Mouse (Mus musculus) embryonic facial prominence, embryonic 13.5 days (tissue): ENCODE data around the gene Acer3. TPM values are rescaled to one million over a fixed set of nuclear protein-coding genes. Genes with fewer than 3 reads are reported as not detected.

ENCODE experiments used
- ATAC-seq: fragments of 200-750 bp; cut with Nextera tagmentation; 2 replicates; pipeline ENCODE4 v1.8.0; 2017; ENCODE audit warnings: low read depth; ENCODE audit not compliant: insufficient number of reproducible peaks, insufficient read depth, low FRiP score, low TSS enrichment
- H3K27ac ChIP-seq: fragments of 300-500 bp; sonication (generic); 2 replicates; pipeline ENCODE4 v1.5.1; 2015; ENCODE audit warnings: moderate library complexity, mild to moderate bottlenecking, inconsistent platforms
- H3K27me3 ChIP-seq: fragments of 300-500 bp; sonication (generic); 2 replicates; pipeline ENCODE4 v1.6.1; 2015; ENCODE audit warnings: mild to moderate bottlenecking, inconsistent platforms
- H3K36me3 ChIP-seq: fragments of 300-500 bp; sonication (generic); 2 replicates; pipeline ENCODE4 v1.6.1; 2015; ENCODE audit warnings: mild to moderate bottlenecking, inconsistent platforms
- H3K4me1 ChIP-seq: fragments of 300-500 bp; sonication (generic); 2 replicates; pipeline ENCODE4 v1.6.1; 2015; ENCODE audit warnings: inconsistent platforms
- H3K4me2 ChIP-seq: fragments of 300-500 bp; sonication (generic); 2 replicates; pipeline ENCODE4 v1.6.1; 2015; ENCODE audit warnings: moderate library complexity, mild to moderate bottlenecking, inconsistent platforms
- H3K4me3 ChIP-seq: fragments of 300-500 bp; sonication (generic); 2 replicates; pipeline ENCODE4 v1.5.1; 2015; ENCODE audit warnings: mild to moderate bottlenecking, inconsistent platforms
- H3K9ac ChIP-seq: fragments of 300-500 bp; sonication (generic); 2 replicates; pipeline ENCODE4 v1.6.1; 2015; ENCODE audit warnings: mild to moderate bottlenecking, inconsistent platforms
- H3K9me3 ChIP-seq: fragments of 300-500 bp; sonication (generic); 2 replicates; pipeline ENCODE4 v1.6.1; 2016; ENCODE audit warnings: inconsistent platforms
- WGBS: fragments of 180-500 bp; shearing (Covaris S2); methylation state at CpG from one replicate; pipeline ENCODE4 v1.1.7; 2015; ENCODE audit warnings: mixed read lengths; 5-methylcytosine and 5-hydroxymethylcytosine counted together
- polyA plus RNA-seq: library from polyadenylated mRNA; unstranded; fragments of >200 nt; fragmentation: Nextera tagmentation; extraction: Ambion mirVana; gene quantifications from 2 replicates; pipeline ENCODE4 v1.2.1, GENCODE M21; 2015

Gene Acer3
- polyA plus RNA-seq, 1 experiment from 2014 or later: 31.8 TPM

GRCm38 (mm10) chr7:98332678-98333397, 11.8 kb upstream of the Acer3 start:
- no peak for ATAC-seq
- Histone ChIP-seq H3K27ac (no peak overlapping the region), H3K9ac (no peak overlapping the region), H3K4me3 (no peak overlapping the region), H3K4me2 (no peak overlapping the region), H3K9me3 (no peaks in the 10 kb centered on the region), H3K27me3 (no peaks in the 10 kb centered on the region), H3K4me1 (peaks cover 10% of the 10 kb centered on the region), H3K36me3 (no peaks in the 10 kb centered on the region)
- WGBS: 59% methylated on average over 5 of the region's 5 CpGs

GRCm38 (mm10) chr7:98331932-98332331, 10.9 kb upstream of the Acer3 start:
- peaks cover 10% of the 10 kb centered on the region for H3K4me1 ChIP-seq
- H3K4me3 ChIP-seq: no peak overlapping the region
- WGBS: 27% methylated on average over 3 of the region's 3 CpGs
- H3K27me3 ChIP-seq: no peaks in the 10 kb centered on the region
- no peak overlapping the region for H3K27ac ChIP-seq
- no peaks in the 10 kb centered on the region for H3K36me3 ChIP-seq
- no peaks in the 10 kb centered on the region for H3K9me3 ChIP-seq
- no peak overlapping the region for H3K9ac ChIP-seq
- no peak overlapping the region for H3K4me2 ChIP-seq
- ATAC-seq: no peak

- no peak overlapping the region for H3K4me3 ChIP-seq
- H3K4me1 ChIP-seq: peaks cover 10% of the 10 kb centered on the region
- H3K4me2 ChIP-seq: no peak overlapping the region
- no peaks in the 10 kb centered on the region for H3K9me3 ChIP-seq
- WGBS: 65% methylated on average over 2 of the region's 2 CpGs
- no peaks in the 10 kb centered on the region for H3K36me3 ChIP-seq
- H3K9ac ChIP-seq: no peak overlapping the region
- no peaks in the 10 kb centered on the region for H3K27me3 ChIP-seq
- no peak for ATAC-seq
- no peak overlapping the region for H3K27ac ChIP-seq
Measured at GRCm38 (mm10) chr7:98330375-98331002, 9.5 kb upstream of the Acer3 start.

- Histone ChIP-seq H3K27me3 (no peaks in the 10 kb centered on the region), H3K4me3 (no peak overlapping the region), H3K4me2 (no peak overlapping the region), H3K9ac (no peak overlapping the region), H3K27ac (no peak overlapping the region), H3K9me3 (no peaks in the 10 kb centered on the region), H3K4me1 (peaks cover 10% of the 10 kb centered on the region), H3K36me3 (no peaks in the 10 kb centered on the region)
- ATAC-seq: no peak
- WGBS: 74% methylated on average over 7 of the region's 7 CpGs
Measured at GRCm38 (mm10) chr7:98329651-98330374, 8.8 kb upstream of the Acer3 start.

- no peaks in the 10 kb centered on the region for H3K36me3 ChIP-seq
- WGBS: 57% methylated on average over 2 of the region's 2 CpGs
- H3K27ac ChIP-seq: no peak overlapping the region
- H3K9me3 ChIP-seq: no peaks in the 10 kb centered on the region
- H3K9ac ChIP-seq: no peak overlapping the region
- H3K27me3 ChIP-seq: no peaks in the 10 kb centered on the region
- H3K4me2 ChIP-seq: no peak overlapping the region
- no peak overlapping the region for H3K4me3 ChIP-seq
- peaks cover 13% of the 10 kb centered on the region for H3K4me1 ChIP-seq
- no peak for ATAC-seq
Measured at GRCm38 (mm10) chr7:98328311-98328710, 7.3 kb upstream of the Acer3 start.

- Histone ChIP-seq H3K9me3 (no peaks in the 10 kb centered on the region), H3K36me3 (no peaks in the 10 kb centered on the region), H3K4me3 (no peak overlapping the region), H3K4me2 (no peak overlapping the region), H3K27me3 (no peaks in the 10 kb centered on the region), H3K9ac (no peak overlapping the region), H3K4me1 (peaks cover 7% of the 10 kb centered on the region), H3K27ac (no peak overlapping the region)
- no peak for ATAC-seq
- 88% methylated on average over 7 of the region's 7 CpGs for WGBS
Measured at GRCm38 (mm10) chr7:98326051-98326450, 5.0 kb upstream of the Acer3 start.

GRCm38 (mm10) chr7:98324228-98324627, 3.2 kb upstream of the Acer3 start:
- 67% methylated on average over 1 of the region's 1 CpGs for WGBS
- Histone ChIP-seq H3K4me2 (no peak overlapping the region), H3K4me1 (peaks cover 7% of the 10 kb centered on the region), H3K9ac (no peak overlapping the region), H3K27me3 (no peaks in the 10 kb centered on the region), H3K4me3 (no peak overlapping the region), H3K27ac (no peak overlapping the region), H3K9me3 (no peaks in the 10 kb centered on the region), H3K36me3 (no peaks in the 10 kb centered on the region)
- no peak for ATAC-seq

GRCm38 (mm10) chr7:98323288-98324019, 2.4 kb upstream of the Acer3 start:
- peaks cover 7% of the 10 kb centered on the region for H3K4me1 ChIP-seq
- H3K36me3 ChIP-seq: no peaks in the 10 kb centered on the region
- no peak overlapping the region for H3K4me2 ChIP-seq
- ATAC-seq: no peak
- H3K27me3 ChIP-seq: no peaks in the 10 kb centered on the region
- no peak overlapping the region for H3K4me3 ChIP-seq
- no peak overlapping the region for H3K27ac ChIP-seq
- no peaks in the 10 kb centered on the region for H3K9me3 ChIP-seq
- no peak overlapping the region for H3K9ac ChIP-seq
- 37% methylated on average over 5 of the region's 5 CpGs for WGBS

GRCm38 (mm10) chr7:98322415-98322814, 1.4 kb upstream of the Acer3 start:
- Histone ChIP-seq H3K9me3 (no peaks in the 10 kb centered on the region), H3K4me2 (no peak overlapping the region), H3K36me3 (no peaks in the 10 kb centered on the region), H3K27ac (no peak overlapping the region), H3K4me1 (peaks cover 7% of the 10 kb centered on the region), H3K4me3 (no peak overlapping the region), H3K9ac (no peak overlapping the region), H3K27me3 (no peaks in the 10 kb centered on the region)
- 75% methylated on average over 3 of the region's 3 CpGs for WGBS
- ATAC-seq: no peak

- Histone ChIP-seq H3K36me3 (no peaks in the 10 kb centered on the region), H3K9me3 (no peaks in the 10 kb centered on the region), H3K27me3 (no peaks in the 10 kb centered on the region), H3K27ac (no peak overlapping the region), H3K4me1 (peaks cover 7% of the 10 kb centered on the region), H3K4me2 (no peak overlapping the region), H3K4me3 (no peak overlapping the region), H3K9ac (no peak overlapping the region)
- 88% methylated on average over 7 of the region's 7 CpGs for WGBS
- ATAC-seq: no peak
Measured at GRCm38 (mm10) chr7:98320006-98320556, 927 bp downstream of the Acer3 start.

- H3K36me3 ChIP-seq: no peaks in the 10 kb centered on the region
- no peaks in the 10 kb centered on the region for H3K9me3 ChIP-seq
- ATAC-seq: no peak
- H3K9ac ChIP-seq: no peak overlapping the region
- H3K27ac ChIP-seq: no peak overlapping the region
- H3K27me3 ChIP-seq: no peaks in the 10 kb centered on the region
- H3K4me2 ChIP-seq: no peak overlapping the region
- WGBS: 54% methylated on average over 2 of the region's 2 CpGs
- no peak overlapping the region for H3K4me3 ChIP-seq
- H3K4me1 ChIP-seq: no peaks in the 10 kb centered on the region
Measured at GRCm38 (mm10) chr7:98316568-98316967, 4.4 kb downstream of the Acer3 start.
